Mouse (Mus musculus): ENCODE measurements around the gene Hoxc10.

Hoxc10 gene

DNA sequence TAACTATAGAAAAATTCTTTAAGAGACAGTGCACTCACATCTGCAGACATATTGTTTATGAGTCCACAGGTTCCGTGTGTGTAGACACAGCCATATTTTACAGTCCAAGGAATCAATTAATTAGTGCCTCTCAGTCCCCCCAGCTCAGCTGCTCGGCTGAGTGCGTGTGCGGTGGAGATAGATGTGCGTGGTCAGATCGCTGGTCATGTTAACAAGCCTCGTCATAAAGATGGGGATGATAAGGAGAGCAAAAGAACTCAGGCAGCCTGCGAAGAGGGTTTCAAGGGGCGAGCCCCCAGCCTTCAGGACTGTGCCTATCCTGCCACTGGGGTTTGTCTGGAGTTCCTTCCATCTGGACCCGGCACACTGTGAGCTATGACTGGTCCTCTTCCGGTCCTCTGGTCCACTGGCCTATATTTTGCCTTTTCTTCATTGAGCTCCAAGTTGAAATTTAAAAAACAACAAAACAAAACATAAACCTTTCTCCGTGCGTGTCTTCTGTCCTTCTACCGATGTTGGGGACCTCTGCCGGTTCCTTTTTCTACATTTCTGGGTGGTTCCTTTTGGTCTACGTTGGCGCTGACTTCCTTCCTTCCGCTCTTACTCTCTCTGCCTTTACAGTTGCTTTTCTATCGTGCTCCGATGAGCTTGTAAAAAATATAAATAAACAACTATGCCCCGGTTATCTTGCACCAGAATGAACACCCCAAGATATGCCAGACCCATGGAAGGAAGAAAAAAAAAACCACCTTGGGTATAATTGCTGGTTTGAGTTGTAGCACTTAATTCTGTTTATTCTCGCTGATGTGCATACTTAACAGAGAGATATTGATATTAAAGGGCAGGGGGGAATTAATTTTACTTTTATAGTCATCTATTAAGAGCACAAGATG lies 21.2 kb upstream of the Hoxc10 start:
- no peak for DNase-seq (ENCODE audit: low spot score)

DNA sequence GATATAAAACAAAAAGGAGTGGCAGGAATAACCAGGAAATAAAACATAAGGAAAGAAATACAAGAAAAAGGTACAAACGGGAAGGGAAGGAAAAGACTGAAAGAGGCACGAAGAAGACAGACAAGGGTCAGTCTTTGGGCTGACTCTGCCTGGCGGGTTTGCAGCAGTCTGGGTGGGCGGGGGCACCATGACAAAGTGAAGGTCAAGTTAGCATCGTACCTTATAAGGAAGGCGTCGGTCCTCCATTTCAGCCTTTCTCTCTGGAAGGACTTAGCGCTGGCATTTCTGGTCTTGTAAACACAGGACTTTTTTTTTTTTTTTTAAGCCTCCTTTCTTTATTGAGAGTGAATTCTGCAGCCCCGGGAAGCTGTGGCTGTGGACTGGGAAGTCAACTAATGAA lies 19.3 kb upstream of the Hoxc10 start:
- DNase-seq (ENCODE audit: low spot score), result no peak

GRCm38 (mm10) chr15:102948842-102949241 lies 17.8 kb upstream of the Hoxc10 start:
- DNase-seq (ENCODE audit: low spot score), result no peak

- no peak for DNase-seq (ENCODE audit: low spot score)
Observed at GRCm38 (mm10) chr15:102949696-102950095, 16.9 kb upstream of the Hoxc10 start.

DNA sequence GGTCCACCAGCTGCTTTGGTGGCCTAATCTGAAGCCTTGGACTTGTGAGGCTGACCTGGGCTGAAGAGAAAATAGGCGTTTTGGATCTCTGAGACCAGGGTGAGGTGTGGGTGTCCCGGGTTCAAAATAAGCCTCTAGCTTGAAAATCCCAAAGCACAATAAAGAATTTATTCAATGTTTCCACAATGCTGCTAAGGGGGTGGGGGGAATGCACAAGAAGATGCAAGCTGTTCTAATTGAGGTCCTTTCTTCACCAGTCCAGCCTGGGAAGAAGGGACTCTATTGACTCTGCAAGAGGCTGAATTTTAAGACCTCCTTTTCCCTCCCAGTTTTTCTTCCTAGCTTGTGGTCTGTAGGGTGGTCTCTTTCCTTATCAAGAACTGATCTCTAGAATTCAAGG lies 15.7 kb upstream of the Hoxc10 start:
- DNase-seq (ENCODE audit: low spot score), result no peak

- DNase-seq (ENCODE audit: low spot score), result no peak
Observed at GRCm38 (mm10) chr15:102953561-102953960, 13.0 kb upstream of the Hoxc10 start.

DNA sequence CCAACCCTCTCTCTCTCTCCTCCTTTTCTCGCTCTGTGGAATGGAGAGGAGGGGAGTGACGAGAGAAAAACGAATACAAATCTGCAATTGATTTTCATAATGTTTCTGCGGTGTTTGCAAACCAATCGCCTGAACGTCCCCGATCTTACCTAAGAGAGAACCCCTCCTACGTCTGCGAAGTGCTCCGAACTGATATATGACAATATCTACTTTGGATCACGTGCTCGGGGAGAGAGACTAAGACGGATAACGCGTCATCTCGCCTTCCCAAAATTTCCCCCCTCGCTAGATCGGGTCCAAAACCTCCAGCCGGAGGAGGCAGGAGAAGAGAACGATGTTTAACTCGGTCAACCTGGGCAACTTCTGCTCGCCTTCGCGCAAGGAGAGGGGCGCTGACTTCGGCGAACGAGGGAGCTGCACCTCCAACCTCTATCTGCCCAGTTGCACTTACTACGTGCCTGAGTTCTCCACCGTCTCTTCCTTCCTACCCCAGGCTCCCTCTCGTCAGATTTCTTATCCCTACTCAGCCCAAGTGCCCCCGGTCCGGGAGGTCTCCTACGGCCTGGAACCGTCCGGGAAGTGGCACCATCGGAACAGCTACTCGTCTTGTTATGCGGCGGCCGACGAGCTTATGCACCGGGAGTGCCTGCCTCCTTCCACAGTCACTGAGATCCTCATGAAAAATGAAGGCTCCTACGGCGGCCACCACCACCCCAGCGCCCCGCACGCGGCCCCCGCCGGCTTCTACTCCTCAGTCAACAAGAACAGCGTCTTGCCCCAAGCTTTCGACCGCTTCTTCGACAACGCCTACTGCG lies 12.2 kb upstream of the Hoxc10 start, which contains the start of gene Hoxc11:
TSS of gene Hoxc11 (plus strand) at position 236 of the 815 bp plus-strand sequence.
- no peak for DNase-seq (ENCODE audit: low spot score)

GRCm38 (mm10) chr15:102955007-102955382 lies 11.6 kb upstream of the Hoxc10 start:
- DNase-seq (ENCODE audit: low spot score), result no peak

DNA sequence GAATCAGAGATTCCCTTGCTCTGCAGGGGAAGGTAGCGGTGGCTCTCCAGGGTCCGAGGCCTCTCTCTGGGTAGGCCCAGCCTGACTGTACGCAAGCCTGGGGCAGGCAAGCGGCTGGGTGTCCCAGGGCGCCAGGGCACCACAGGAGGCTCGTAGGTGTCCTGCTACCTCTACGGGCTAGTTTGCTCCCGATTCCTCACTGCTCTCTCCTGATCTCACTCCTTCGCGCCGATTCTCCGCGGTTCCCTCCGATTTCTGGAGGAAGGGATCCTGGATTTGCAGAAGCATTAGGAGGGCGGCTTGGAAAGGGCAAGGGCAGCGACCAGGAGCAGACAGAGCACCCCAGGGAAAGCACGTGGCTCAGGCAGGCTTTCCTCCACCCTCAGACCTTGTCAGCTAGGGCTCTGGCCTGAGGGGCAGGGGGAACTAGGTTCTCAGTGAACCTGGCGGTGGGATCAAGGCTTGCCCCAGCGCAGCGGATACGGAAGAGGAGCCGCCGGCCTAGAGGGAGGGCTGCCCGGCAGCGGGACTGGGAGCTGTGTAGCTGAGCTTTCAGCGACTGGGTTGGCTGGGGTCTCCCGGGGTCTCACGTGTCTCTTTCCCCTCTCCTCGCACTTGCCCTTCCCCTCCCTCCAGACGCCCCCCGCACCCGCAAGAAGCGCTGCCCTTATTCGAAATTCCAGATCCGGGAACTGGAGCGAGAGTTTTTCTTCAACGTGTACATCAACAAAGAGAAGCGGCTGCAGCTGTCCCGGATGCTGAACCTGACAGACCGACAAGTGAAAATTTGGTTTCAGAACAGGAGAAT lies 10.6 kb upstream of the Hoxc10 start:
- no peak for DNase-seq (ENCODE audit: low spot score)

DNA sequence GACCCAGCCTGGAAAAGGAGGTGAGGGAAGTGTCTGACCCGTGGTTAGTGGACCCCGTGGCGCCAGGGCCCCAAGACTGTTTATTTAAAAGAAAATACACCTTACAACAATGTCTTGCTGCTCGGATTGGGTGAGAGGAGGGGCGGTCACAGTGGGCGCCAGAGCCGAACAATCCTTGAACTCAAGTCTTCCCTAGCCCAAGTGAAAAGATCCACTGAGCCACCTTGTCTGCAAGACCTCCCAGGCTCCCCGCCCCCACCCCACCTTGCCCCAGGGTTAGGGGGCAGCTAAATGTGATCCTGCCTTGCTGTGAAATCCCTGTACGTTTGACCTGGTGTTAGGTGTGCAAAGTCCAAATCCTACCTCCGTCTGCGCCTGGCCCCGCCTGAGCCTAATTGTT lies 9.7 kb upstream of the Hoxc10 start:
- DNase-seq (ENCODE audit: low spot score), result no peak

DNA sequence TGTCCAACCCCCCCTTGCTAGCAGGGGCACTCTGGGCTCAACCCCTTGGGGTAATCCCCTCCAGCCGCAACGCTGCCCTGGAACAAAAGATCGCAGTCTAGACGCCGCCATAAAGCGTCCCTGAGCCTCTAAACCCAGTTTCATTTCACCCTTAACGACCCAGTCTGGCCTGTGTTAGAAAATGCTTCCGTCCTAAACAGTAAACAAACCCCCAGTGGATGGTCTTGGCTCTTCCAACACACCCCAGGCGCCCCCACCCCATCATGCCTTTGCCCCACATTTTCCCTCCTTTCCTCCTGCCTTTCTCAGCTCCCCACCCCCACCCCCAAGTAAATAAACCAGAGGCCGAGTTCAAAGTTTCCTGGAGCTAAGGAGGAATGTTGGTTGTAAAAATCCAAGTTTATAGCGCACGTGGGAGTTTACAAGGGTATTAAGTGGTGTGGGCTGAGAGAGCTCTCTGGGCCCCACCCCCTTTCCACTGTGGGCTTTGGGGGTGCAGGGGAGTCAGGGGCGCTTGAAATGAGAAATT lies 6.9 kb upstream of the Hoxc10 start:
- DNase-seq (ENCODE audit: low spot score), result no peak

GRCm38 (mm10) chr15:102961728-102962127 lies 4.9 kb upstream of the Hoxc10 start:
- DNase-seq (ENCODE audit: low spot score), result no peak

DNA sequence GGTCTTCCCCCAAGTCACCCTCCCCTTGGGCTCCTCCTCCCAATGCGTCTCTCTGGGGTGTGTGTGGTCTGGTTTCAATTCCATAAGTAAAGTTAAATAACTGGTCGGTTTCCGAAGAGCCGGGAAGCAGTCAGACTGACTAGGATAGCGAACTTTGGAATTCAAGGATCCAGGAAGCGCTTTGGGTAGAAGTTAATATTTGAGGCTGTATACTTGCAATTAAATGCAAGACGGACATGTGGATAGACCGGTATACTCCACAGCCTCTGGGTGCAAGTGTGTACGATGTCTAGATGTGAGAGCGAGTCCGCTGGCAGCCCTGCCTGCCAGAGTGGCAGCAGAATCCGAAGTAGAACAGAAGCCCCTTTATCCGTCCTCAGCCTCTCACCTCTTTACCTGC lies 4.1 kb upstream of the Hoxc10 start:
- DNase-seq (ENCODE audit: low spot score), result no peak

DNA sequence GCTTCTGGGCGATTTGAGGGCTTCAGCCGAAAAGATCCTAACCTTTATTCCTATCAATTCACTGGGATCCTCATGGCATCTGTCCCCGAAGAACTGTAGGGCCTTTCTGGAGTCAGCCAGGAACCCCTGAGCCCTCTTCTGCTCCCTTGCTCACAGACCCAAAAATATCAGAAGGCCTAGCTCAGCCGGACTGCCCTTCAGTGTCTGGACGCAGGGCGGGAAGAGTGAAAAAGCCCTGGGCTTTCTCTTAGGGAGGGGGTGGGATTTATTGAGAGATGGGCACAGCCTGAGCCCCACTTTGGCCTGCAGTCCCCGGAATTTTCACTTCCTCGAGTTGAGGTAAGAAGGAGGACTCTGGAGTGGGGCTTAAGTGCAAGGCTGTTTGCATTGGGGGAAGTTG lies 3.3 kb upstream of the Hoxc10 start:
- no peak for DNase-seq (ENCODE audit: low spot score)

DNA sequence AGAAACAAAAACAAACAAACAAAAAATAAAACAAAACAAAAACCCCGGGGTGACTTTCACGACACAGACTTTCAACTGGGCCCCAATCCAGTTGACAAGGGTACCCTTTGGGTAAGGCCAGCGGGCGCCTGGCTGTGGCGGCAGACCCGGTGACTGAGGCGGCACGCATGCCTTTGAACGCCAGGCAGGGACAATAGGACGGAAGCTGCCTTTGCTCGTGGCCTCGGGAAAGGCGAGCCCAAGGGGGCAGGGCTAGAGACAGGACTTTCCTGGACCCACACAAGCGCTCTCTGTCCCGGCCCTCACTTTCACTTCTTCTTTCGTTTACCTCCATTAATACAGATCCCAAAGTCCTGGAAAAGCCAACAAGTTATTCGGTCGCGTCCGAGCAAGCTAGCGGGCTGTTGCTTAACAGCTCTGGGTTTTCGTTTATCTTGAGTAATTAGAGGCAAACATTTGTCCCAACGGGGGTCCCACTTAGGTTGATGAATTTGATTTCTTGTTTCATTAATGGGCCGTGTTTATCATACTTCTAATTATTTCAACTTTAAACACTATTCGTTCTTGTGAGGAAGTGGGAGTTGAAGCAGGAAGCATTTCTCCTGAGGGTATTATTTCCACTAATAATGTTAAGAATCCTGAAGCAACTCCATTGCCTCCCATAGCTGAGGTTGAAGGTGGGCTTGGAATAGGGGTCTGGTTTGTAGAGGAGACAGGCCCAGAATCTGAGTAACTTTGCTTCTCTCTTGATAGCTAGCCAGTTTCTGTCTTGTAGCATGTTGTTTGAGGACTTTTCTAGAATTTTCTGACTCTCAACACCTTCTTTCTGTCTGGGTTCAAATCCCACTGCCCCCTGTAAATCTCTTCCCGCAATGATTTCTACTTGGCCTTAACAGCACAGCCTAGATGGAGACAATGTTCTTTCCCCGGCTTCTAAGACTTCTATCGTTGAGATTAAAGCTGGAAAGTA lies 2.6 kb upstream of the Hoxc10 start:
- DNase-seq (ENCODE audit: low spot score), result no peak

DNA sequence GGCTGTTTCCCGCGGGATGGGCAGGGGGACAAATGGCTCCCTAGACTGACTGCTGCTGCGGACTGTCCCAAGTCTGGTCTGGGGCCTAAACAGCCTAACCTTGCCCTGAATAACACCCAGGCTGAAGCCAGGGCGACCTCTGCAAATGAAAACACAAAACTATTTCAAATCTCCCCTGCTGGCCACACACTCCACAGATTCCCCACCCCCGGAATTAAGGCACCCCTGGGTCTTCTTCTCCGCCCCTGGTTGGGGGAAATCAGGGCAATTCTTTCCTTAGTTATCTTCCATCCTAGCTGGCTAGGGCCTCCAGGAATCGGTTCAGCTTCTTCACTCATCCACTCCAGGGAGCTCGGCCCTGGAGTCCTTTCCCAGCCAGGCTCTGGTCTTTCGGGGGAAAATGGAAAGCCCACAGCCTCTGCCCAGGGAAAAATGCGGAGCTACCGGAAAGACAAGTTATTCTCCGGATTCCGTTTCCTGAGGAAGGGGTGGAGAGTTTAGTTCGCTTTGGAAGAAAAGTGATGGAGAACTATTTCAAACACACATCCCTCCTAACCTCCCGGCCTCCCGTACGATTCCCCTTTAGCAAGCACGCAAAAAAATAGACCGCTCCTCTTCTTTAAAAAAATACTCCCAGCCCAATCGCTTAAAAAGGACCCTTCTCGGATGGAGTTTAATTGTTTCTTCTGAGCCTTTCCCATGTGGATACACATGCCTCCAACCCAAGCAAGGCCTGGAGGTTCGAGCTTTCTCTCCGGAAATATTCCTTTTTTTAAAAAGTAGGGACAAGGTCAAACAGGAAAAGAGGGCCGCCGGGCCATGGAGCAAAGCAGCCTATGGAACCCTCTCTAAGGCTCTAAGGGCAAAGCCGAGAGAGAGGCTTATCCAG lies 1.3 kb upstream of the Hoxc10 start:
- DNase-seq (ENCODE audit: low spot score), result no peak

DNA sequence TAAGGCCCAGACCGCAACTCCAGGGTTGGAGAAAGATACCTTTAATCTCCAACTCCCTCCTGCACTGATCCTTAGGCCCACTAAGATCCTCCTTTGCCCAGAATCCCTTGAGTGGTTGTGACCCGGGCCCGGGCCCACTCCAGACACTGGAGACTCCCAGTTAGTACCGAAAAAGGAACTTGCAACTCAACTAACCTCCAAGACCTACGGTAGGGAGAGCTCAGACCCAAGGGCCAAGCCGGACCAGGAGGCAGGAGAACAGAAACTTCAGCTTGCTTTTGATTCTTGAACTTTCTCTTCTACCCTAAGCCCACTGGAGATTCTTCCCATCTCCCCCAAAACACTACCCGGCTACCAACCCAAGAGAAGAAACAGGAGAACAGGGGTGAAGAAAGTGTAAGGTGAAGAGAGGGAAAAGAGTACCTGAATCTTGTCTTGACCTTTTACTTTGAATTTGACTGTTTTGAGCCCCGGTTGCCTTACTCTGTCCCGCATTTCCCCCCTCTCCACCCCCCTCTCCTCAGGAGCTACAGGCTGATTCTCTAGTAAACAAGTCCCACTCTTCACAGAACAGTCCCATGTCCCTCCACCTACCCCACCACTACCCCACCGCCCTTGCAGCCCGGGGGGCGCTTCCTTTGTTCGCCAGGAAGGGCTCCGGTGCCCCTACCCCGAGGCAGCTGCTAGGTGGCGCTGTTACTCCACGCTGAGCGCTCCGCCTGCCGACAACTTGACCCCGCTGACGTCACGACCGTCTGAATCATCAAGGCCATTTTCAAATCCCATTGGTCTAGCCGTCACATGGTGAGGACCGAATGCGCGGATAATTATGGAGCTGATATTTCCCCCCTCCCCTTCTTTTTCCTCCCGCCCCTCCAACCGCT lies 462 bp upstream of the Hoxc10 start:
- DNase-seq (ENCODE audit: low spot score), result peak; percentile 48

DNA sequence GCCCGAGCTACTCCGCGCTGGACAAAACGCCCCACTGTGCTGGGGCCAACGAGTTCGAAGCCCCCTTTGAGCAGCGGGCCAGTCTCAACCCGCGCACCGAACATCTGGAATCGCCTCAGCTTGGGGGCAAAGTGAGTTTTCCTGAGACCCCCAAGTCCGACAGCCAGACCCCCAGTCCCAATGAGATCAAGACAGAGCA lies 615 bp downstream of the Hoxc10 start, which contains the start of gene Hoxc5:
TSS of gene Hoxc5 (plus strand) at position 132 of the 199 bp plus-strand sequence.
- no peak for DNase-seq (ENCODE audit: low spot score)
